Mouse (Mus musculus): Measurements from ENCODE around the gene Hgd.

GRCm38 (mm10) chr16:37539611-37540580, 40.1 kb upstream of the Hgd start, which contains the start of the genes Gtf2e1 and Rabl3:
- TF ChIP-seq CTCF (IDR thresholded peaks at IDR 0.05; ENCODE audit: low read depth) (no peak), EP300 (IDR thresholded peaks at IDR 0.05; ENCODE audit: low read depth) (no peak)
